Mouse (Mus musculus) cerebellum, adult 11-12 months (tissue): ENCODE data around the gene Olfr1447.

Experiments
- DNase-seq: peaks from one replicate; pipeline ENCODE4 v3.0.0; 2022

Olfr1447 gene

GRCm38 (mm10) chr19:12903643-12904042 is at the start of gene Olfr1447:
Gene Olfr1447 (minus strand): TSS chr19:12903743.
- DNase-seq, result no peak

- no peak for DNase-seq
These were observed 46.4 kb upstream of the Olfr1447 start, which contains the start of gene Olfr1450 for GRCm38 (mm10) chr19:12949958-12950357. Gene Olfr1450 (plus strand): TSS chr19:12950258.

- DNase-seq, result no peak
These were observed 27.0 kb upstream of the Olfr1447 start, which contains the start of gene Olfr1449 for GRCm38 (mm10) chr19:12930540-12930939. Gene Olfr1449 (plus strand): TSS chr19:12930840.

- DNase-seq, result no peak
These were observed 20.8 kb upstream of the Olfr1447 start, which contains the start of gene Olfr1448 for GRCm38 (mm10) chr19:12924319-12924718. Gene Olfr1448 (minus strand): TSS chr19:12924419.

GRCm38 (mm10) chr19:12893424-12893823 is 10.1 kb downstream of the Olfr1447 start, which contains the start of gene Olfr1446:
Gene Olfr1446 (minus strand): TSS chr19:12893524.
- no peak for DNase-seq

GRCm38 (mm10) chr19:12883555-12883954 is 20.0 kb downstream of the Olfr1447 start, which contains the start of gene Olfr1445:
Gene Olfr1445 (plus strand): TSS chr19:12883855.
- DNase-seq, result no peak

- DNase-seq, result no peak
These were observed 46.6 kb downstream of the Olfr1447 start, which contains the start of gene Olfr1444 for GRCm38 (mm10) chr19:12856983-12857382. Gene Olfr1444 (plus strand): TSS chr19:12857283.
